Mouse (Mus musculus): ENCODE measurements around the gene Piga.

The Piga gene

DNA sequence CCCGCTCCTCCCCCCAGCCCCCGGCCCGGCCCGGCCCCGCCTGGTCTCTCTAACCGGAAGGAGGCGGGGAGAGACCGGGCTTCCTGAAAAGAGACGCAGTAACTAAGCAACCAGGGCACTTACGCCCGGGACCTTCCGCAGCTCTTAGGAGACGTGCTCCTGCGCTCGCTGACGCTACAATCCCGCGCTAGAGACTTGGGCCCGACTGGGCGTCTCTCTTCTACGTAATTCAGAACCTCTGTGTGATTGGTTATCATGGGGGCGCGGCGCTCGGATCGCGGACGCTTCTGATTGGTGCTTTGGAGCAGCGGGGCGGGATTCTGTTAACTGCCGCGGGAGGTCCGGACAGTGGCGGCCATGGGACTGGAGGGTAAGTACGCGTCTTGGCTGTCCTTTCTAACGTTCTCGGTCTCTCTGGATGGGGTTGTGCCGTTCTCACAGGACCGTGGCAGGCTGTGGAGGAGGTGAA lies at the start of gene Piga:
Gene Piga, plus strand, starts transcription at position 317 of the 469 bp plus-strand sequence.
- DNase-seq (ENCODE audit: low read depth), result peak; percentile 95

- DNase-seq (ENCODE audit: low read depth), result no peak
These were observed 49.0 kb upstream of the Piga start for GRCm38 (mm10) chrX:164370576-164370975.

- peak; percentile 92 for DNase-seq (ENCODE audit: low read depth)
These were observed 46.5 kb upstream of the Piga start, which contains the start of gene Vegfd for GRCm38 (mm10) chrX:164373081-164373480. Gene Vegfd (plus strand): TSS chrX:164373378.

DNA sequence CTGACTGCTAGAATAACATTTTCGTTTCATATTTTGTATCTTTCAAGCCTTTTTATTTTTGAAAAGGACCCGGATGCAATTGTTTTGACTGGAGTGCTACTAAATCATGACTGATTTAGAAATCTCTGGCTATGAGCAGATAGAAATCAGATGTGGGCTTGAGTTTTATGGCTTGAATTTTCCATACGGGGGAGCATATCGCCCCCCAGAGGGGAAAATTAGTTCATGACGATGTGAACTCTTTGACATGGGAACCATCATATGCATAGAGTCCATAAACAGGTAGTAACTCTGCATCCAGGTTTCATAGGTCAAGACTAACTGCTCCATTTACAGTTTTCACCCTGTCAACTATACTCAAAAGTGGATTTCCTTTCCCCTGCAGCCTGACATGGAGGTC lies 45.0 kb upstream of the Piga start:
- DNase-seq (ENCODE audit: low read depth), result peak; percentile 74

GRCm38 (mm10) chrX:164379721-164380120 lies 39.9 kb upstream of the Piga start:
- DNase-seq (ENCODE audit: low read depth), result peak; percentile 74

GRCm38 (mm10) chrX:164381618-164382408 lies 37.8 kb upstream of the Piga start:
- peak; percentile 94 for DNase-seq (ENCODE audit: low read depth)

DNA sequence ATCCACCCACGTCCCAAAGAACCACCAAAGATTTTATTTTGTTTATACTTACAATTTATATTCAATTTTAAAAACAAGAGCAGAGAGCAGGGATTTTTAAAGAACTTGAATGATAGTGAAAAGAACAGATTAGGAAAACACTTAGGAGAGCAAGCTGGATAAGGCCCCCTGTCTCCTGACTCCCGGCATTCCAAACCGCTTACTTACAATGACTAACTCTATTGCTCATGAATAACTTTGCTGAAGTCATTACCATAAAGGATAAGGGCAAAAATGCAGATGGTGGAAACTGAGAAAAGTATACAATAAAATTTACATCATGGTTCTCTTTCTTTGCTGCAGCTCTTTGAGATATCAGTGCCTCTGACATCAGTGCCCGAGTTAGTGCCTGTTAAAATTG lies 25.5 kb upstream of the Piga start:
- peak; percentile 68 for DNase-seq (ENCODE audit: low read depth)

GRCm38 (mm10) chrX:164398456-164398855 lies 21.1 kb upstream of the Piga start:
- DNase-seq (ENCODE audit: low read depth), result peak; percentile 67

GRCm38 (mm10) chrX:164405080-164405649 lies 14.4 kb upstream of the Piga start:
- no peak for DNase-seq (ENCODE audit: low read depth)

GRCm38 (mm10) chrX:164406133-164407022 lies 13.2 kb upstream of the Piga start:
- no peak for DNase-seq (ENCODE audit: low read depth)

DNA sequence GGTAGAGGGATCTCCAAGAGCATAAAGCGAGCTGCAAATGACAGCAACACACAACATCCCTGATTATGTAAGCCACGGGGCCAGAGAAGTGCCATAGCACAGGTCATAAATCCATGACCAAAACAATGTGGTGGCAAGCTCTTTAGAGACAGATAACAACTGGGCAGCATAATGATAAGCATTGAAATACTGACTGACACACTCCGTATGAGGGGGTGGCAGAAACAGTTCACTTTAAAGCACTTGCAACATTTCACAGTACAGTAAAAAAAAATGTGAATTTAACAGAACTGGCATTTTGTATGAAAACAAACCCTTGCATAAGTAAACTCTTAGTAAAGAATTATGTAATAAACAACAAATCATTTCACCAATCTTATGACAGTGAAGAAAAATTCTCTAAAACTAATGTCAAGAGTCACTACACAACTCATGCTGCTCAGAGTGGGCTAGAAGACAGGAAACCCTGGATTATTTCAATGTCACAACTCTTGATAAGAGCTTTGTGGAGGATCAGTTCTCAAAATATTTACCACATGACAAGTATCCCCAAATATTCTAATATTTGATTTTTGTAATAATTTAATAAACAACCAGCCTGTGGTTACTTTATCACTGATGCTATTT lies 11.2 kb upstream of the Piga start:
- DNase-seq (ENCODE audit: low read depth), result no peak

DNA sequence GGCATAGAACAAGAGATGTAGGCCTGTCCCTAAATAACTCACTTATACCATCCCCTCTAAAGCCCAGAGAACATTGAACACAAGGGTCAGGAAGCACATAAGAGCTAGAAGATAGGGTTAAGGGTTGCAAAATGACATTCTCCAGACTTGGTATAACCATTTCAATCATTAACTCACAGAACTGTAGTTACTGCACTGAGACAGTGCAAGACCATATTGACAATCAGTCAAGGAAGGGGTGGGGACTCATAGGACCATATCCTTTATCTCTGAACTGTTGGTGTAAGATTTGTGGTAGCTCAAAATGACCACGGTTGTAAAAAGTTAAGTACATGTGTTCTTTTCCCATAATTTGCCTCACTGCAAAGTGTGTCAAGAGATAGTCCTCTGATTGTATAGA lies 9.0 kb upstream of the Piga start:
- DNase-seq (ENCODE audit: low read depth), result no peak

- no peak for DNase-seq (ENCODE audit: low read depth)
These were observed 2.8 kb upstream of the Piga start for GRCm38 (mm10) chrX:164416803-164417202.

DNA sequence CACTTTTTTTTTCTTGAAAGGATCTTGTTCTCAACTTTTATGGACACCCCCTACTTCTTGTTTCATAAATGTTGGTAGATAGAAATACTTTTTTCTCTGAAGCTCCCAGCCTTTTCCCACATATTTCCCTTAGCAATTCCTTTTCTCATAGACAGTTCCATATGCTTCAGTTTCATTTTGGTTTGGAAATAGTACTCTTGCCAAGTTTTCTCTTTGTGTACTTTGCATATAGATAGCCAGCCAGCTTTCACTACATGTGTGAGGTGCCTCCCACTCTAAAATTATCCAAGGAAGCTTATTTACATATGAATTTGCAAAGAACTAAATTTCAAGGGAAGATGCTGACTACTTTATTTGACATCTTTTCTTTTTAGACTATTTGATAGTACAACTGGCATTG lies 1.6 kb upstream of the Piga start:
- DNase-seq (ENCODE audit: low read depth), result no peak

DNA sequence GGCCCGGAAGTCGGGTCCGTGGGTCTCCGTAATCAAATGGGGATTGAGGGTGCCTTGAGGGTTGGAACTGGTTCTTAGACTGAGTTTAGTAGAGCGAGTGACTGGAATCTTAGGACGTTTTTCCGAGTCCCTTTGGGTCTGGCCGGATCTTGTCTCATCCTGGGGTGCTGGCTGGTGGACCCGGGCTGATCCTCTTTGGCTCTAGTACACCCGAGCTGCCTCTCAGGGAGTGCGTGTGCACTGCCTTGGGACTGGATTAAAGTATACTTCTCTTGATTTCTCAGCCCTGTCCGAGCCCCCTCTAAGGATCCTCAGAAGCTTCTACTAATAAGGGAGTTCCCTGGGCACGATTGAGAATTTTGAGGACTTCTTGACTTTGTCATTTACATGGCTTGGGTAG lies 368 bp downstream of the Piga start:
- DNase-seq (ENCODE audit: low read depth), result no peak

DNA sequence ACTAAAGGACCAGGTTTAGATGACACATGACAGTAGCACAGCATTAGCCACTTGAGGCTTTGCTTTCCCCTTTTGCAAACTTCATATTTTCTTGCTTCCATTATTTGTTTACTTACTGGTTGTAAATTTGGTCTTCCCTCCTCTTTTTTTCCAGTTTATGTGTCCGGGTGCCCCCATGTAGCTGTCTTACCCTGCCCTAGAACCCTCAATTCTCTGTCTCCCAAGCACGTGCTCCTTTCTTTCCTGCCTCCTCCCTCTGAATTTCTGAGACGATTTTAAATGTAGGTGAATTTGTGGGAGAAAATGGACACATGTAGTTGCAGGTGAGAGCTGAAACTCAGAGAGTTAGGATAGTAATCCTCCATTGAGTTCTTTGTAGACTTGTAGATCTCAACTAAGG lies 931 bp downstream of the Piga start:
- no peak for DNase-seq (ENCODE audit: low read depth)

DNA sequence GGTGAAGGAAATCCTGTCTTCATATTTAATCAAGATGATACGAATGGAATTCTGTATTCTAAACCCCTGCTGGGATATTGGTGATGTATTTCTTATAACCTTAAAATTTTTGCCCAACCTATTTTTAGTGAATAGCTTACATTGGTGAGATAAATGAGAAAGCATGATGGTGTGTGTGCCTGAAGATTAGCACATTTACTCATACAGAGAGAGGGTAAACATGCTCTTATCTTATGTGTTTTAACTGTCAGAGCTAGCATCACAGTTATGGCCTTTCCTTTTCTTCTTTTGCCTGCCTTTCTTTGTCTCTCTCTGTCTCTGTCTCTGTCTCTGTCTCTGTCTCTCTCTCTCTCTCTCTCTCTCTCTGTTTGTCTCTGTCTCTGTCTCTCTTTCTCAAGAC lies 5.2 kb downstream of the Piga start:
- DNase-seq (ENCODE audit: low read depth), result no peak

GRCm38 (mm10) chrX:164427295-164427694 lies 7.7 kb downstream of the Piga start:
- no peak for DNase-seq (ENCODE audit: low read depth)

- DNase-seq (ENCODE audit: low read depth), result no peak
These were observed 8.6 kb downstream of the Piga start for GRCm38 (mm10) chrX:164428224-164428623.

GRCm38 (mm10) chrX:164430621-164431020 lies 11.0 kb downstream of the Piga start:
- DNase-seq (ENCODE audit: low read depth), result no peak

GRCm38 (mm10) chrX:164431133-164431532 lies 11.5 kb downstream of the Piga start:
- no peak for DNase-seq (ENCODE audit: low read depth)

DNA sequence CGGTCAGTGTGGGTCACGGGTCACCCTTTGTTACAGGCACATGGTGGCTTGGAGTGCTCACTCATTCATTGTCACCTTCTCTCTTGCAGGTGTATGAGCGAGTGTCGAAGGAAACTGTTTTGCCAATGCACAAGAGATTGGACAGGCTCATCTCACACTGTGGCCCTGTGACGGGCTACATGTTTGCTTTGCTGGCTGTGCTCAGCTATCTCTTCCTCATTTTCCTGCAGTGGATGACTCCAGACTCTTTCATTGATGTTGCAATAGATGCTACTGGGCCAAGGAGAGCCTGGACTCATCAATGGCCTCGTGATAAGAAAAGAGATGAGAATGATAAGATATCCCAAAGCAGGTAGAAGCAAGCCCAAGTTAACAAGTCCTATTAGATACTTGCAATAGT lies 12.0 kb downstream of the Piga start:
- DNase-seq (ENCODE audit: low read depth), result no peak

Data from NIH3T3 (cell line).